Mouse (Mus musculus) hindbrain, postnatal 0 days (tissue): ENCODE measurements around the gene Zdhhc8. TPM values are rescaled to one million over a fixed set of nuclear protein-coding genes. Genes with fewer than 3 reads are reported as not detected.
A peak's percentile ranks its signal among the peaks of the same experiment; 100 is the strongest.

Source experiments
- ATAC-seq: fragments of 200-750 bp; cut with Nextera tagmentation; 2 replicates; pipeline ENCODE4 v1.8.0; 2017; ENCODE audit warnings: mild to moderate bottlenecking, moderate TSS enrichment, moderate library complexity
- DNase-seq: peaks from one replicate; pipeline ENCODE4 v3.0.0-alpha.2; 2015; ENCODE audit warnings: low spot score
- H3K27ac ChIP-seq: fragments of 300-500 bp; sonication (generic); 2 replicates; pipeline ENCODE4 v1.5.1; 2014; ENCODE audit warnings: mild to moderate bottlenecking
- H3K27me3 ChIP-seq: fragments of 300-500 bp; sonication (generic); 2 replicates; pipeline ENCODE4 v1.6.1; 2014; ENCODE audit warnings: low read length, mixed read lengths; ENCODE audit not compliant: insufficient read depth
- H3K36me3 ChIP-seq: fragments of 300-500 bp; sonication (generic); 2 replicates; pipeline ENCODE4 v1.6.1; 2014; ENCODE audit warnings: low read length, mixed read lengths; ENCODE audit not compliant: insufficient read depth
- H3K4me1 ChIP-seq: fragments of 300-500 bp; sonication (generic); 2 replicates; pipeline ENCODE4 v1.6.1; 2014; ENCODE audit warnings: antibody characterized with exemption, low read length, mixed read lengths; ENCODE audit not compliant: insufficient read depth
- H3K4me2 ChIP-seq: fragments of 300-500 bp; sonication (generic); 2 replicates; pipeline ENCODE4 v1.6.1; 2014; ENCODE audit warnings: low read depth, mild to moderate bottlenecking, low read length, moderate library complexity, mixed read lengths
- H3K4me3 ChIP-seq: fragments of 300-500 bp; sonication (generic); 2 replicates; pipeline ENCODE4 v1.5.1; 2014; ENCODE audit warnings: low read length
- H3K9ac ChIP-seq: fragments of 300-500 bp; sonication (generic); replicated peaks from 2 replicates; pipeline ENCODE4 v1.6.1; 2014; ENCODE audit warnings: mild to moderate bottlenecking, low read length, moderate library complexity, mixed read lengths
- H3K9me3 ChIP-seq: fragments of 300-500 bp; sonication (generic); 2 replicates; pipeline ENCODE4 v1.6.1; 2016; ENCODE audit warnings: low read length, mixed read lengths
- CTCF ChIP-seq: IDR thresholded peaks from 2 replicates; pipeline ENCODE4 v1.5.1; 2016; ENCODE audit warnings: antibody characterized with exemption, control low read depth, low read depth
- WGBS: fragments of 180-500 bp; shearing (Covaris S2); extraction: QIAGEN DNeasy Blood & Tissue Kit; methylation state at CpG from one replicate; pipeline ENCODE4 v1.1.7; 2014; 5-methylcytosine and 5-hydroxymethylcytosine counted together
- microRNA counts: library from miRNA; unstranded; fragments of <30 nt; microRNA quantifications from one replicate; lab custom pipeline; 2015
- microRNA-seq, 2 experiments: library from miRNA; unstranded; fragments of <30 nt; microRNA quantifications; one replicate each; pipeline ENCODE4; 2016
- polyA plus RNA-seq: library from polyadenylated mRNA; unstranded; fragments of >200 nt; fragmentation: Nextera tagmentation; extraction: Ambion mirVana; gene quantifications from 2 replicates; pipeline ENCODE4 v1.2.1, GENCODE M21; 2015
- total RNA-seq: library from RNA; depleted of rRNA; stranded (reverse); fragments of >200 nt; gene quantifications from 2 replicates; pipeline ENCODE4 v1.2.3, GENCODE M21; 2014; rRNA removed

Gene Zdhhc8
- total and polyA plus RNA-seq, 2 experiments from 2014 or later: 14.5 to 34.0 TPM

GRCm38 (mm10) chr16:18173788-18174187 is 61.1 kb downstream of the Zdhhc8 start:
- ATAC-seq (no peak), DNase-seq (no peak)
- Histone ChIP-seq H3K4me2 (no peak overlapping the region), H3K9ac (no peak overlapping the region), H3K4me1 (0 out of 2 replicates have a peak, but pooled peaks cover 4% of the 10 kb centered on the region), H3K9me3 (no peaks in the 10 kb centered on the region), H3K27ac (no peak overlapping the region), H3K36me3 (no peaks in the 10 kb centered on the region), H3K4me3 (no peak overlapping the region), H3K27me3 (no peaks in the 10 kb centered on the region)
- WGBS: 51% methylated on average over 11 of the region's 11 CpGs
- TF ChIP-seq CTCF: no peak

- no peak overlapping the region for H3K4me3 ChIP-seq
- no peak overlapping the region for H3K27ac ChIP-seq
- no peaks in the 10 kb centered on the region for H3K9me3 ChIP-seq
- H3K4me2 ChIP-seq: no peak overlapping the region
- DNase-seq (no peak), ATAC-seq (no peak)
- no peaks in the 10 kb centered on the region for H3K27me3 ChIP-seq
- H3K9ac ChIP-seq: 0 out of 2 replicates have a peak overlapping the region, but pooled peaks have one; percentile 19
- no peak for TF ChIP-seq CTCF
- 72% methylated on average over 9 of the region's 9 CpGs for WGBS
- H3K4me1 ChIP-seq: 0 out of 2 replicates have a peak, but pooled peaks cover 4% of the 10 kb centered on the region
- H3K36me3 ChIP-seq: no peaks in the 10 kb centered on the region
Observed at GRCm38 (mm10) chr16:18173231-18173630, 61.7 kb downstream of the Zdhhc8 start.

- no peaks in the 10 kb centered on the region for H3K9me3 ChIP-seq
- no peak overlapping the region for H3K27ac ChIP-seq
- H3K4me3 ChIP-seq: no peak overlapping the region
- no peak overlapping the region for H3K4me2 ChIP-seq
- H3K4me1 ChIP-seq: 0 out of 2 replicates have a peak, but pooled peaks cover 4% of the 10 kb centered on the region
- 11% methylated on average over 7 of the region's 7 CpGs for WGBS
- peak; percentile 98 for TF ChIP-seq CTCF
- DNase-seq (peak; percentile 86), ATAC-seq (peak; percentile 13; the same call in 1 of the 2 replicates)
- H3K27me3 ChIP-seq: no peaks in the 10 kb centered on the region
- no peaks in the 10 kb centered on the region for H3K36me3 ChIP-seq
- H3K9ac ChIP-seq: no peak overlapping the region
Observed at GRCm38 (mm10) chr16:18172266-18172855, 62.6 kb downstream of the Zdhhc8 start.

MicroRNA genes within 50 kb of the gene (microRNA counts, 519-probe panel; counts per million panel counts)
- 1,630 counts per million, percentile 20 among the panel's probes with 10 or more counts for microRNA mmu-miR-1306 (lab: Ali Mortazavi, UCI)

Small RNA genes within 50 kb of the gene (microRNA-seq; reads per million reads assigned to microRNA genes)
- 0.35 to 1.1 reads per million in 2 experiments for gene Gm24572
- 127 to 158 reads per million in 2 experiments for gene Mir1306

Other genes with a start within 250 kb of the Zdhhc8 start
- gene Dgcr6, start 182.3 kb downstream of the Zdhhc8 start, total RNA-seq: 59.5 and 74.4 TPM in 2 replicates
- 169 and 173 TPM in 2 replicates for gene Dgcr6, start 182.3 kb downstream of the Zdhhc8 start, polyA plus RNA-seq
- gene Prodh, start 144.9 kb downstream of the Zdhhc8 start, total RNA-seq: 10.6 and 16.7 TPM in 2 replicates
- 7.4 and 8.7 TPM in 2 replicates for gene Prodh, start 144.9 kb downstream of the Zdhhc8 start, polyA plus RNA-seq
- 38.2 and 55.7 TPM in 2 replicates for gene Rtn4r, start 107.5 kb downstream of the Zdhhc8 start, total RNA-seq
- gene Rtn4r, start 107.5 kb downstream of the Zdhhc8 start, polyA plus RNA-seq: 20.4 and 23.1 TPM in 2 replicates
- not detected in 2 replicates for gene Ccdc188, start 17.3 kb downstream of the Zdhhc8 start, total RNA-seq
- gene Ccdc188, start 17.3 kb downstream of the Zdhhc8 start, polyA plus RNA-seq: not detected in 2 replicates
- 61.4 and 65.1 TPM in 2 replicates for gene Trmt2a, start 13.5 kb upstream of the Zdhhc8 start, total RNA-seq
- 60.9 and 67.8 TPM in 2 replicates for gene Trmt2a, start 13.5 kb upstream of the Zdhhc8 start, polyA plus RNA-seq
- 110 and 127 TPM in 2 replicates for gene Ranbp1, start 13.6 kb upstream of the Zdhhc8 start, total RNA-seq
- gene Ranbp1, start 13.6 kb upstream of the Zdhhc8 start, polyA plus RNA-seq: 426 and 453 TPM in 2 replicates
- not detected in 2 replicates for gene Gm49776, start 23.2 kb upstream of the Zdhhc8 start, total RNA-seq
- 1.1 and 3.1 TPM in 2 replicates for gene Gm49776, start 23.2 kb upstream of the Zdhhc8 start, polyA plus RNA-seq
- 39.9 and 43.4 TPM in 2 replicates for gene Dgcr8, start 54.1 kb upstream of the Zdhhc8 start, total RNA-seq
- gene Dgcr8, start 54.1 kb upstream of the Zdhhc8 start, polyA plus RNA-seq: 19.1 and 20.8 TPM in 2 replicates
- 43.5 and 63.3 TPM in 2 replicates for gene Tango2, start 113.0 kb upstream of the Zdhhc8 start, total RNA-seq
- 95.6 and 99.2 TPM in 2 replicates for gene Tango2, start 113.0 kb upstream of the Zdhhc8 start, polyA plus RNA-seq
- 168 and 180 TPM in 2 replicates for gene Arvcf, start 113.0 kb upstream of the Zdhhc8 start, total RNA-seq
- 46.3 and 48.9 TPM in 2 replicates for gene Arvcf, start 113.0 kb upstream of the Zdhhc8 start, polyA plus RNA-seq
- 17.9 and 23.1 TPM in 2 replicates for gene Txnrd2, start 191.2 kb upstream of the Zdhhc8 start, total RNA-seq
- gene Txnrd2, start 191.2 kb upstream of the Zdhhc8 start, polyA plus RNA-seq: 37.6 and 41.8 TPM in 2 replicates
- 82.8 and 88.9 TPM in 2 replicates for gene Comt, start 191.7 kb upstream of the Zdhhc8 start, total RNA-seq
- gene Comt, start 191.7 kb upstream of the Zdhhc8 start, polyA plus RNA-seq: 94.3 and 102 TPM in 2 replicates